Mouse (Mus musculus) limb, embryonic 14.5 days (tissue): ENCODE data around the gene Mfsd2a. TPM values are rescaled to one million over a fixed set of nuclear protein-coding genes. Genes with fewer than 3 reads are reported as not detected.

Source experiments
- ATAC-seq: fragments of 200-750 bp; cut with Nextera tagmentation; 2 replicates; pipeline ENCODE4 v1.8.0; 2017; ENCODE audit warnings: low read depth, moderate number of reproducible peaks, moderate TSS enrichment; ENCODE audit not compliant: low FRiP score
- DNase-seq: peaks from one replicate; pipeline ENCODE4 v3.0.0-alpha.2; 2015; ENCODE audit warnings: low spot score
- H3K27ac ChIP-seq: fragments of 300-500 bp; sonication (generic); replicated peaks from 2 replicates; pipeline ENCODE4 v1.5.1; 2014; ENCODE audit warnings: low read depth, mild to moderate bottlenecking, low read length, moderate library complexity, mixed read lengths
- H3K27me3 ChIP-seq: fragments of 300-500 bp; sonication (generic); 2 replicates; pipeline ENCODE4 v1.6.1; 2014; ENCODE audit warnings: low read length, mixed read lengths; ENCODE audit not compliant: control insufficient read depth, insufficient read depth
- H3K36me3 ChIP-seq: fragments of 300-500 bp; sonication (generic); 2 replicates; pipeline ENCODE4 v1.6.1; 2014; ENCODE audit warnings: mild to moderate bottlenecking, low read length, moderate library complexity, mixed read lengths; ENCODE audit not compliant: control insufficient read depth, insufficient read depth
- H3K4me1 ChIP-seq: fragments of 300-500 bp; sonication (generic); 2 replicates; pipeline ENCODE4 v1.6.1; 2014; ENCODE audit warnings: antibody characterized with exemption, low read length, mixed read lengths; ENCODE audit not compliant: control insufficient read depth, insufficient read depth
- H3K4me2 ChIP-seq: fragments of 300-500 bp; sonication (generic); replicated peaks from 2 replicates; pipeline ENCODE4 v1.6.1; 2014; ENCODE audit warnings: low read depth, mild to moderate bottlenecking, low read length, moderate library complexity; ENCODE audit not compliant: severe bottlenecking
- H3K4me3 ChIP-seq: fragments of 300-500 bp; sonication (generic); replicated peaks from 2 replicates; pipeline ENCODE4 v1.5.1; 2014; ENCODE audit warnings: low read length
- H3K9ac ChIP-seq: fragments of 300-500 bp; sonication (generic); 2 replicates; pipeline ENCODE4 v1.6.1; 2014; ENCODE audit warnings: mild to moderate bottlenecking, low read depth, low read length, moderate library complexity; ENCODE audit not compliant: severe bottlenecking
- H3K9me3 ChIP-seq: fragments of 300-500 bp; sonication (generic); 2 replicates; pipeline ENCODE4 v1.6.1; 2016; ENCODE audit warnings: low read length; ENCODE audit not compliant: control insufficient read depth
- POLR2A ChIP-seq: fragments of 200-500 bp; IDR thresholded peaks from 2 replicates; pipeline ENCODE4 v1.8.0; 2012; ENCODE audit warnings: inconsistent platforms, mild to moderate bottlenecking, moderate library complexity, borderline replicate concordance; ENCODE audit not compliant: insufficient read depth, insufficient read length; ENCODE audit errors: extremely low read depth
- WGBS: fragments of 180-500 bp; shearing (Covaris S2); extraction: QIAGEN DNeasy Blood & Tissue Kit; methylation state at CpG from one replicate; pipeline ENCODE4 v1.1.7; 2014; 5-methylcytosine and 5-hydroxymethylcytosine counted together
- polyA plus RNA-seq, 2 experiments: library from polyadenylated mRNA; depleted of rRNA in 1 of 2; stranded (reverse) in 1 of 2; unstranded in 1 of 2; fragments of >200 nt; fragmentation: Nextera tagmentation in 1 of 2; extraction: Ambion mirVana in 1 of 2; gene quantifications; 2 replicates each; pipeline versions ENCODE4 v1.2.1 to v1.2.3; 2012 to 2014

Mfsd2a gene
- polyA plus RNA-seq, 2 experiments: 9.3 to 13.1 TPM

GRCm38 (mm10) chr4:122923392-122924344, 37.3 kb downstream of the Mfsd2a start:
- no peaks in the 10 kb centered on the region for H3K4me1 ChIP-seq
- H3K36me3 ChIP-seq: no peaks in the 10 kb centered on the region
- DNase-seq (no peak), ATAC-seq (no peak)
- no peak overlapping the region for H3K4me3 ChIP-seq
- no peak overlapping the region for H3K27ac ChIP-seq
- H3K27me3 ChIP-seq: no peaks in the 10 kb centered on the region
- H3K9ac ChIP-seq: no peak overlapping the region
- H3K9me3 ChIP-seq: no peaks in the 10 kb centered on the region
- no peak overlapping the region for H3K4me2 ChIP-seq
- TF ChIP-seq POLR2A: no peak
- WGBS: 72% methylated on average over 15 of the region's 15 CpGs

DNA sequence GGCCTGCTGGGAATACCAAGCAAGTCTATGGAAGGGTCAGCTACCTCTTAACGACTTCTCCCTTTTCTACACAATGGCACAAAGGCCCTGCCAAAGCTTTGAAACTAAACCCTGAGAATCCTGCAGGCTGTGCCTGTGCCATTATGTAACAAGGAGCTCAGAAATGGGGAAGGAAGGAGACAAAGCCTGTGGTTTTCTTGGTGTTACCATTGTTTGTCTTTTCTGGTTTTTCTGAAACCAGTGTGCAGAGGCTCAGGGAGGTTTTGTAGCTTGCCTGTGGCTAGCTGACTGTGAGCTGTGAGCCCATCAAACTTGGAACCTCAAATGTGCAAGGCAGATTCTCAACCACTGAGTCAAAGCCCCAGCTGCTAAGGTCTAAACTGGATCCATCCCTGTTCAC, 38.1 kb downstream of the Mfsd2a start:
- WGBS: 20% methylated on average over 1 of the region's 1 CpGs
- H3K4me1 ChIP-seq: no peaks in the 10 kb centered on the region
- no peaks in the 10 kb centered on the region for H3K9me3 ChIP-seq
- DNase-seq (no peak), ATAC-seq (no peak)
- H3K27me3 ChIP-seq: no peaks in the 10 kb centered on the region
- no peak overlapping the region for H3K4me3 ChIP-seq
- no peak overlapping the region for H3K27ac ChIP-seq
- H3K9ac ChIP-seq: no peak overlapping the region
- no peak for TF ChIP-seq POLR2A
- H3K36me3 ChIP-seq: no peaks in the 10 kb centered on the region
- H3K4me2 ChIP-seq: no peak overlapping the region

- no peak for ATAC-seq
Measured at GRCm38 (mm10) chr4:122915985-122916384, 45.0 kb downstream of the Mfsd2a start.

GRCm38 (mm10) chr4:122914186-122914585, 46.8 kb downstream of the Mfsd2a start:
- H3K4me1 ChIP-seq: no peaks in the 10 kb centered on the region
- TF ChIP-seq POLR2A: no peak
- H3K4me2 ChIP-seq: no peak overlapping the region
- H3K9me3 ChIP-seq: no peaks in the 10 kb centered on the region
- no peaks in the 10 kb centered on the region for H3K36me3 ChIP-seq
- no peak for ATAC-seq
- H3K27ac ChIP-seq: no peak overlapping the region
- no peak overlapping the region for H3K9ac ChIP-seq
- WGBS: 74% methylated on average over 7 of the region's 7 CpGs
- no peaks in the 10 kb centered on the region for H3K27me3 ChIP-seq
- no peak overlapping the region for H3K4me3 ChIP-seq
- no peak for DNase-seq

More at GRCm38 (mm10) chr4:122915985-122916384, 45.0 kb downstream of the Mfsd2a start:
- no peaks in the 10 kb centered on the region for H3K36me3 ChIP-seq
- H3K9me3 ChIP-seq: no peaks in the 10 kb centered on the region
- no peak overlapping the region for H3K4me3 ChIP-seq
- H3K27me3 ChIP-seq: no peaks in the 10 kb centered on the region
- H3K4me2 ChIP-seq: no peak overlapping the region
- no peak for DNase-seq
- H3K27ac ChIP-seq: no peak overlapping the region
- H3K4me1 ChIP-seq: no peaks in the 10 kb centered on the region
- no peak overlapping the region for H3K9ac ChIP-seq
- WGBS: 88% methylated on average over 4 of the region's 4 CpGs
- no peak for TF ChIP-seq POLR2A

DNA sequence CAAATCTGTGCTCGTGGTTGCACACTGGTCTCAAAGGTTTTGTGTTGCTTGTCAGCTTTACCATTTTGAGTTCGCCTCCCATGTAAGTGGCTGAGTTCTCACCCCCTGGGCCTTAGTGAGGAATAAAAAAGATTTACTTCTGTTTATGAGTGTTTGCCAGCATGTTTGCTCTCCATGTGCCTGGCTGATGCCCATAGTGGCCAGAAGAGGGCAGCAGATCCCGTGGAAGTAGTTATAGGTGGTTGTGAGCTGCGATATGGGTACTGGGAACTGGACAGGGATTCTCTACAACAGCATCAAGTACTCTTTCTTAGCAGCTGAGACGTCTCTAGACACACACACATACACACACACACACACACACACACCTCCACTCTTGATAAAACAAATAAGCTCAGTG, 48.4 kb downstream of the Mfsd2a start:
- Histone ChIP-seq H3K9ac (no peak overlapping the region), H3K27ac (no peak overlapping the region), H3K9me3 (no peaks in the 10 kb centered on the region), H3K27me3 (no peaks in the 10 kb centered on the region), H3K4me3 (no peak overlapping the region), H3K4me2 (no peak overlapping the region), H3K4me1 (no peaks in the 10 kb centered on the region), H3K36me3 (no peaks in the 10 kb centered on the region)
- TF ChIP-seq POLR2A: no peak
- 73% methylated on average over 5 of the region's 5 CpGs for WGBS
- DNase-seq (no peak), ATAC-seq (no peak)
